Mouse (Mus musculus): ENCODE data around the gene Selenom. TPM values are rescaled to one million over a fixed set of nuclear protein-coding genes. Genes with fewer than 3 reads are reported as not detected.

Gene Selenom
- polyA plus RNA-seq, 1 experiment from 2014 or later, result 129 TPM

GRCm38 (mm10) chr11:3515216-3515615 is 732 bp downstream of the Selenom start:
- Histone ChIP-seq H3K9me3 (replicated peaks) (no peaks in the 10 kb centered on the region), H3K4me2 (peak overlapping the region; percentile 72), H3K4me3 (peak overlapping the region; percentile 54), H3K4me1 (replicated peaks) (peaks cover 53% of the 10 kb centered on the region), H3K27me3 (replicated peaks) (no peaks in the 10 kb centered on the region), H3K36me3 (peaks cover 18% of the 10 kb centered on the region), H3K9ac (peak overlapping the region; percentile 76), H3K27ac (ENCODE audit: poor library complexity, severe bottlenecking) (peak overlapping the region; percentile 27; the same call in 1 of the 2 replicates)
- 8% methylated on average over 4 of the region's 4 CpGs for WGBS
- no peak for ATAC-seq (ENCODE audit: insufficient number of reproducible peaks, low FRiP score)

- WGBS, result 76% methylated on average over 4 of the region's 4 CpGs
- peak overlapping the region; percentile 54; the same call in 1 of the 2 replicates for H3K4me3 ChIP-seq
- peak overlapping the region; percentile 72 for H3K4me2 ChIP-seq
- peaks cover 54% of the 10 kb centered on the region for H3K4me1 ChIP-seq (replicated peaks)
- H3K36me3 ChIP-seq, result peaks cover 22% of the 10 kb centered on the region
- no peak overlapping the region for H3K27ac ChIP-seq (ENCODE audit: poor library complexity, severe bottlenecking)
- H3K9ac ChIP-seq, result peak overlapping the region; percentile 76
- no peak for ATAC-seq (ENCODE audit: insufficient number of reproducible peaks, low FRiP score)
- H3K9me3 ChIP-seq (replicated peaks), result no peaks in the 10 kb centered on the region
- no peaks in the 10 kb centered on the region for H3K27me3 ChIP-seq (replicated peaks)
These were observed 1.2 kb downstream of the Selenom start for GRCm38 (mm10) chr11:3515637-3516036.

- Histone ChIP-seq H3K9me3 (replicated peaks) (no peaks in the 10 kb centered on the region), H3K4me1 (replicated peaks) (peaks cover 59% of the 10 kb centered on the region), H3K4me2 (peak overlapping the region; percentile 72), H3K9ac (0 out of 2 replicates have a peak overlapping the region, but pooled peaks have one; percentile 76), H3K4me3 (no peak overlapping the region), H3K36me3 (peaks cover 27% of the 10 kb centered on the region), H3K27ac (ENCODE audit: poor library complexity, severe bottlenecking) (no peak overlapping the region), H3K27me3 (replicated peaks) (no peaks in the 10 kb centered on the region)
- no peak for ATAC-seq (ENCODE audit: insufficient number of reproducible peaks, low FRiP score)
- 79% methylated on average over 5 of the region's 5 CpGs for WGBS
These were observed 1.6 kb downstream of the Selenom start for GRCm38 (mm10) chr11:3516121-3516520.

- H3K4me2 ChIP-seq, result peak overlapping the region; percentile 73
- H3K9ac ChIP-seq, result peak overlapping the region; percentile 52
- no peaks in the 10 kb centered on the region for H3K27me3 ChIP-seq (replicated peaks)
- no peaks in the 10 kb centered on the region for H3K9me3 ChIP-seq (replicated peaks)
- no peak overlapping the region for H3K27ac ChIP-seq (ENCODE audit: poor library complexity, severe bottlenecking)
- ATAC-seq (ENCODE audit: insufficient number of reproducible peaks, low FRiP score), result peak; percentile 18; the same call in 1 of the 2 replicates
- H3K4me1 ChIP-seq (replicated peaks), result peaks cover 62% of the 10 kb centered on the region
- H3K4me3 ChIP-seq, result peak overlapping the region; percentile 31
- H3K36me3 ChIP-seq, result peaks cover 37% of the 10 kb centered on the region
- WGBS, result 3% methylated on average over 50 of the region's 50 CpGs
These were observed 2.7 kb downstream of the Selenom start for GRCm38 (mm10) chr11:3516859-3517845.

DNA sequence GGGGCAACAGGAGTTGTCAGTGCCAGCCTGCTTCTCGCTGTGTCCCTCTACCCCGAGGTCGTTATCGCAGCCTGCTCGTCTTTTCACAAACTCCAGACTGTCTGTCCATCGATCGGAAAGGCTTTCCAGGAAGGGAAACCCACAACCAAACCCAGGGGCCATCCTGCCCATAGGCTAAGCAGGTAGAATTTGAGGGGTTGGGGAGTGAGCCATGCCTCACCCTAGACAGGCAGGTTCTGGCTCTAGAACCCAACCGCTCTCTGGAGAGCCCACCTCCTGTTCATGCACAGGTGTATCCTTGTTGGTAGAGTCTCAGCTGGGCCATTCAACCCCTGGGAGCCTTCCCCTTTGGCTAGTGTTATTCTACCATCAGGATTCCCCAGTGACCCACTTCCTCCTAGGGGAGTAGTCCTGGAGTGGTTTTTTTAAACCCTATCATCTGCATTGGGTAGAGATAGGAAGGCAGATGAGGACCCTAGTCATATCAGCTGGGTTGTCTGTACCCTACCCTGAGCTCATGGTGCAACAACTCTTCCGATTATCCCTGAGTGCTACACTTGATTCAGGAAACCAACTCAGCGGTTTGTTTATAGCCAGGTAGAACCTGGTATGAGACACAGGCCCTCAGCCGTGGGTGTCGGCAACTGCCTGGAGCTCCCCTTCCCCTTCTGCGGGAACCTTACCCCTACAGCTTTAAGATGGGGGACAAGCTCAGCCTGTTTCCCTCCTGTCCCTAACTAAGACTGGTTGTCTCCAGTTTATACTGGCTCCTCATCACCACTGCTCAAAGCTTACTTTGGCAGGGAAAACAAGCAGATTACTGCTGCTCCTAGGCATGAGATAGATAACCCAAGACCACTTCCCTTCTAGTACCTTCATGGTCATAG is 3.6 kb downstream of the Selenom start:
- ATAC-seq (ENCODE audit: insufficient number of reproducible peaks, low FRiP score), result no peak
- H3K9me3 ChIP-seq (replicated peaks), result no peaks in the 10 kb centered on the region

DNA sequence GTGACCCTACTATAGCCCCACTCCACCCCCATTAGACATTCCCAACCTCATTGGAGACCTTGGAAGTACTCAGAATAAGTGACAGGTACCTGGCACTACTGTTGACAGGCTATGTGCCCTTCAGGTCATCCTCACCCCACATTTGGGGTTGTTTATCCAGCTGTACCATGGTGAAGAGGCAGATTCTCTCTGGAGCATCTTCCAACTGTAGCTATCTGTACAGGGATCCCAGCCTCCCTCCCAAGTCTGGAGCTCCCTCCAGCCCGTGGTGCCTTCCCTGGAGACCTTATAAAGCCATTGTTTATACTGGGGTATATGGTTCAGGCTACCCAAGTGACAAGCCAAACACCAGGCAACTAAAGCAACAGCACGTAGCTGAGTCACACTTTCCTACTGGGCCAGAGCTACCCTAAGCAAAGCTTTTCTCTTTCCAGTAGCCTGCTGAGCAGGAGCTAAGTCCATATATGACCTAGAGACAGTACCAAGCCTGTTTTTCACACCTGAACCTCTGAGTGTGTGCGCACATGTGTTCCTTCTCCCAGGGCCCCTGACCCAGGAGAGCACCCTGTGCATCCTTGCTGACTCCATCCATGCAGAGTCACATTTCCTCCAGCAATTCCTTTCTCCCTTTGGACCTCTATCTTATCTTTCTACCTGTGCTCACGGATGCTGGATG is 4.7 kb downstream of the Selenom start:
- WGBS, result 58% methylated on average over 4 of the region's 4 CpGs
- no peak overlapping the region for H3K9ac ChIP-seq
- H3K4me2 ChIP-seq, result no peak overlapping the region
- H3K36me3 ChIP-seq, result peaks cover 57% of the 10 kb centered on the region
- no peak overlapping the region for H3K27ac ChIP-seq (ENCODE audit: poor library complexity, severe bottlenecking)
- peaks cover 57% of the 10 kb centered on the region for H3K4me1 ChIP-seq (replicated peaks)
- H3K4me3 ChIP-seq, result no peak overlapping the region
- no peak for ATAC-seq (ENCODE audit: insufficient number of reproducible peaks, low FRiP score)
- H3K9me3 ChIP-seq (replicated peaks), result no peaks in the 10 kb centered on the region
- no peaks in the 10 kb centered on the region for H3K27me3 ChIP-seq (replicated peaks)

More for the DNA sequence above, 3.6 kb downstream of the Selenom start:
- H3K4me1 ChIP-seq (replicated peaks), result peaks cover 62% of the 10 kb centered on the region
- H3K9ac ChIP-seq, result peak overlapping the region; percentile 52; the same call in 1 of the 2 replicates
- H3K36me3 ChIP-seq, result peaks cover 47% of the 10 kb centered on the region
- H3K4me2 ChIP-seq, result peak overlapping the region; percentile 73
- peak overlapping the region; percentile 31 for H3K4me3 ChIP-seq
- no peak overlapping the region for H3K27ac ChIP-seq (ENCODE audit: poor library complexity, severe bottlenecking)
- WGBS, result 44% methylated on average over 13 of the region's 13 CpGs
- H3K27me3 ChIP-seq (replicated peaks), result no peaks in the 10 kb centered on the region

GRCm38 (mm10) chr11:3519756-3520398 is 5.4 kb downstream of the Selenom start:
- WGBS, result 53% methylated on average over 11 of the region's 11 CpGs
- Histone ChIP-seq H3K36me3 (peaks cover 64% of the 10 kb centered on the region), H3K9ac (no peak overlapping the region)

DNA sequence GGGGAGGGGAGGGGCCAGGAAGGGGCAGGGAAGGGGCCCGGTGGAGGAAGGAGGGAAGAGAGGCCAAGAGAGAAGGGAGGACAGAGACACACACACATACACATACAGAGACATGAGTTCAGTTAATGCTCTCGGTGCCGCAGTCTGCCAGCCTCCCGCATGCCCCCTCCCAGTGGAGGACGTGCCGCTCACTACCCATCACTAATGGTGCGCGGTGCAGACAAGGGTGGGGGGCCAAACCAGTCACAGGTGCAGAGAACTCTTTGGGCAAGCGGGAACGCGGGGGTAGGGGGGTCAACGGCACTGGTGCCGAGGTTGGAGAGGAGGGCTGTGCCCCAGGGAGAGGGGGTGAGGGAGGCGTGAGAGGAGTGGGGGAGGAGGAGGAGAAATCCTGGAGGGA is 6.4 kb downstream of the Selenom start:
- H3K9ac ChIP-seq, result no peak overlapping the region
- no peak overlapping the region for H3K4me2 ChIP-seq
- no peak for ATAC-seq (ENCODE audit: insufficient number of reproducible peaks, low FRiP score)
- H3K36me3 ChIP-seq, result peaks cover 74% of the 10 kb centered on the region
- peaks cover 46% of the 10 kb centered on the region for H3K4me1 ChIP-seq (replicated peaks)
- no peaks in the 10 kb centered on the region for H3K27me3 ChIP-seq (replicated peaks)
- H3K9me3 ChIP-seq (replicated peaks), result no peaks in the 10 kb centered on the region
- H3K4me3 ChIP-seq, result no peak overlapping the region
- H3K27ac ChIP-seq (ENCODE audit: poor library complexity, severe bottlenecking), result no peak overlapping the region
- WGBS, result 74% methylated on average over 14 of the region's 14 CpGs

More at GRCm38 (mm10) chr11:3519756-3520398, 5.4 kb downstream of the Selenom start:
- Histone ChIP-seq H3K9me3 (replicated peaks) (no peaks in the 10 kb centered on the region), H3K4me1 (replicated peaks) (peaks cover 56% of the 10 kb centered on the region), H3K27me3 (replicated peaks) (no peaks in the 10 kb centered on the region), H3K4me3 (no peak overlapping the region), H3K4me2 (no peak overlapping the region), H3K27ac (ENCODE audit: poor library complexity, severe bottlenecking) (no peak overlapping the region)
- no peak for ATAC-seq (ENCODE audit: insufficient number of reproducible peaks, low FRiP score)

- H3K36me3 ChIP-seq, result peaks cover 81% of the 10 kb centered on the region
These were observed 7.1 kb downstream of the Selenom start for GRCm38 (mm10) chr11:3521339-3522224.

More at GRCm38 (mm10) chr11:3521339-3522224, 7.1 kb downstream of the Selenom start:
- H3K4me2 ChIP-seq, result no peak overlapping the region
- H3K9ac ChIP-seq, result no peak overlapping the region
- H3K27ac ChIP-seq (ENCODE audit: poor library complexity, severe bottlenecking), result no peak overlapping the region
- H3K4me3 ChIP-seq, result no peak overlapping the region
- no peaks in the 10 kb centered on the region for H3K9me3 ChIP-seq (replicated peaks)
- peaks cover 44% of the 10 kb centered on the region for H3K4me1 ChIP-seq (replicated peaks)
- 84% methylated on average over 23 of the region's 23 CpGs for WGBS
- H3K27me3 ChIP-seq (replicated peaks), result no peaks in the 10 kb centered on the region
- ATAC-seq (ENCODE audit: insufficient number of reproducible peaks, low FRiP score), result no peak

Measured in heart, embryonic 12.5 days (tissue).